Mouse (Mus musculus) neural tube, embryonic 12.5 days (tissue): ENCODE results near the gene Fam214a. TPM values are rescaled to one million over a fixed set of nuclear protein-coding genes. Genes with fewer than 3 reads are reported as not detected.

ENCODE experiments used
- ATAC-seq: fragments of 200-750 bp; cut with Nextera tagmentation; 2 replicates; pipeline ENCODE4 v1.8.0; 2017; ENCODE audit warnings: low read depth, mild to moderate bottlenecking, moderate TSS enrichment, moderate library complexity; ENCODE audit not compliant: low FRiP score
- H3K27ac ChIP-seq: fragments of 300-500 bp; sonication (generic); 2 replicates; pipeline ENCODE4 v1.5.1; 2016
- H3K27me3 ChIP-seq: fragments of 300-500 bp; sonication (generic); replicated peaks from 2 replicates; pipeline ENCODE4 v1.6.1; 2016; ENCODE audit warnings: mild to moderate bottlenecking
- H3K36me3 ChIP-seq: fragments of 300-500 bp; sonication (generic); 2 replicates; pipeline ENCODE4 v1.6.1; 2016; ENCODE audit warnings: mild to moderate bottlenecking
- H3K4me1 ChIP-seq: fragments of 300-500 bp; sonication (generic); 2 replicates; pipeline ENCODE4 v1.6.1; 2016
- H3K4me2 ChIP-seq: fragments of 300-500 bp; sonication (generic); replicated peaks from 2 replicates; pipeline ENCODE4 v1.6.1; 2016; ENCODE audit warnings: mild to moderate bottlenecking
- H3K4me3 ChIP-seq: fragments of 300-500 bp; sonication (generic); 2 replicates; pipeline ENCODE4 v1.5.1; 2016
- H3K9ac ChIP-seq: fragments of 300-500 bp; sonication (generic); 2 replicates; pipeline ENCODE4 v1.6.1; 2016; ENCODE audit warnings: mild to moderate bottlenecking
- H3K9me3 ChIP-seq: fragments of 300-500 bp; sonication (generic); 2 replicates; pipeline ENCODE4 v1.6.1; 2016; ENCODE audit warnings: mild to moderate bottlenecking
- WGBS: fragments of 180-500 bp; shearing (Covaris S2); methylation state at CpG from one replicate; pipeline ENCODE4 v1.1.7; 2016; 5-methylcytosine and 5-hydroxymethylcytosine counted together
- polyA plus RNA-seq: library from polyadenylated mRNA; unstranded; fragments of >200 nt; fragmentation: Nextera tagmentation; extraction: Ambion mirVana; gene quantifications from 2 replicates; pipeline ENCODE4 v1.2.1, GENCODE M21; 2016

Gene Fam214a
- polyA plus RNA-seq, 1 experiment from 2014 or later: 29.1 TPM

GRCm38 (mm10) chr9:75019592-75019991 is 66.9 kb downstream of the Fam214a start:
- H3K4me1 ChIP-seq: no peaks in the 10 kb centered on the region
- 93% methylated on average over 3 of the region's 3 CpGs for WGBS
- H3K9ac ChIP-seq: no peak overlapping the region
- H3K4me3 ChIP-seq: no peak overlapping the region
- peaks cover 44% of the 10 kb centered on the region for H3K36me3 ChIP-seq
- no peaks in the 10 kb centered on the region for H3K9me3 ChIP-seq
- ATAC-seq: no peak
- no peak overlapping the region for H3K27ac ChIP-seq
- no peaks in the 10 kb centered on the region for H3K27me3 ChIP-seq
- H3K4me2 ChIP-seq: no peak overlapping the region

- no peaks in the 10 kb centered on the region for H3K4me1 ChIP-seq
- no peaks in the 10 kb centered on the region for H3K9me3 ChIP-seq
- 84% methylated on average over 4 of the region's 4 CpGs for WGBS
- peaks cover 44% of the 10 kb centered on the region for H3K36me3 ChIP-seq
- no peak overlapping the region for H3K9ac ChIP-seq
- H3K4me2 ChIP-seq: no peak overlapping the region
- no peaks in the 10 kb centered on the region for H3K27me3 ChIP-seq
- H3K4me3 ChIP-seq: no peak overlapping the region
- no peak for ATAC-seq
- H3K27ac ChIP-seq: no peak overlapping the region
Measured at GRCm38 (mm10) chr9:75020561-75020960, 67.9 kb downstream of the Fam214a start.

GRCm38 (mm10) chr9:75022546-75022945 is 69.9 kb downstream of the Fam214a start:
- no peaks in the 10 kb centered on the region for H3K27me3 ChIP-seq
- no peak for ATAC-seq
- no peaks in the 10 kb centered on the region for H3K4me1 ChIP-seq
- H3K4me2 ChIP-seq: no peak overlapping the region
- no peak overlapping the region for H3K27ac ChIP-seq
- H3K36me3 ChIP-seq: peaks cover 41% of the 10 kb centered on the region
- WGBS: 93% methylated on average over 7 of the region's 7 CpGs
- no peaks in the 10 kb centered on the region for H3K9me3 ChIP-seq
- no peak overlapping the region for H3K4me3 ChIP-seq
- no peak overlapping the region for H3K9ac ChIP-seq

GRCm38 (mm10) chr9:75023150-75023894 is 70.6 kb downstream of the Fam214a start:
- H3K4me3 ChIP-seq: no peak overlapping the region
- WGBS: 59% methylated on average over 5 of the region's 5 CpGs
- no peak overlapping the region for H3K4me2 ChIP-seq
- no peak overlapping the region for H3K27ac ChIP-seq
- H3K36me3 ChIP-seq: peaks cover 39% of the 10 kb centered on the region
- no peak overlapping the region for H3K9ac ChIP-seq
- no peaks in the 10 kb centered on the region for H3K4me1 ChIP-seq
- H3K27me3 ChIP-seq: no peaks in the 10 kb centered on the region
- ATAC-seq: no peak
- H3K9me3 ChIP-seq: no peaks in the 10 kb centered on the region

- ATAC-seq: no peak
- H3K36me3 ChIP-seq: peaks cover 36% of the 10 kb centered on the region
- 65% methylated on average over 7 of the region's 7 CpGs for WGBS
Measured at GRCm38 (mm10) chr9:75024089-75024488, 71.4 kb downstream of the Fam214a start.

GRCm38 (mm10) chr9:75025689-75026088 is 73.0 kb downstream of the Fam214a start:
- H3K27me3 ChIP-seq: no peaks in the 10 kb centered on the region
- H3K36me3 ChIP-seq: peaks cover 23% of the 10 kb centered on the region
- no peaks in the 10 kb centered on the region for H3K9me3 ChIP-seq
- no peak overlapping the region for H3K4me3 ChIP-seq
- no peak overlapping the region for H3K27ac ChIP-seq
- WGBS: 71% methylated on average over 6 of the region's 6 CpGs
- ATAC-seq: no peak
- no peaks in the 10 kb centered on the region for H3K4me1 ChIP-seq
- H3K4me2 ChIP-seq: no peak overlapping the region
- H3K9ac ChIP-seq: no peak overlapping the region

More at GRCm38 (mm10) chr9:75024089-75024488, 71.4 kb downstream of the Fam214a start:
- no peak overlapping the region for H3K4me2 ChIP-seq
- no peaks in the 10 kb centered on the region for H3K4me1 ChIP-seq
- H3K27ac ChIP-seq: no peak overlapping the region
- no peaks in the 10 kb centered on the region for H3K27me3 ChIP-seq
- no peak overlapping the region for H3K4me3 ChIP-seq
- H3K9me3 ChIP-seq: no peaks in the 10 kb centered on the region
- H3K9ac ChIP-seq: no peak overlapping the region

- Histone ChIP-seq H3K4me3 (no peak overlapping the region), H3K4me1 (no peaks in the 10 kb centered on the region), H3K9me3 (no peaks in the 10 kb centered on the region), H3K27ac (no peak overlapping the region), H3K27me3 (no peaks in the 10 kb centered on the region), H3K9ac (no peak overlapping the region), H3K36me3 (peaks cover 6% of the 10 kb centered on the region; the same call in 1 of the 2 replicates), H3K4me2 (no peak overlapping the region)
- ATAC-seq: no peak
- 95% methylated on average over 1 of the region's 1 CpGs for WGBS
Measured at GRCm38 (mm10) chr9:75032408-75032807, 79.7 kb downstream of the Fam214a start.

GRCm38 (mm10) chr9:75033141-75033540 is 80.5 kb downstream of the Fam214a start:
- no peak overlapping the region for H3K4me3 ChIP-seq
- 59% methylated on average over 7 of the region's 7 CpGs for WGBS
- H3K9ac ChIP-seq: no peak overlapping the region
- ATAC-seq: no peak
- no peaks in the 10 kb centered on the region for H3K27me3 ChIP-seq
- no peaks in the 10 kb centered on the region for H3K4me1 ChIP-seq
- no peak overlapping the region for H3K27ac ChIP-seq
- no peaks in the 10 kb centered on the region for H3K9me3 ChIP-seq
- H3K36me3 ChIP-seq: peaks cover 6% of the 10 kb centered on the region; the same call in 1 of the 2 replicates
- H3K4me2 ChIP-seq: no peak overlapping the region

GRCm38 (mm10) chr9:75034691-75035090 is 82.0 kb downstream of the Fam214a start:
- Histone ChIP-seq H3K4me2 (no peak overlapping the region), H3K27ac (no peak overlapping the region), H3K9ac (no peak overlapping the region), H3K4me3 (no peak overlapping the region), H3K4me1 (peaks cover 10% of the 10 kb centered on the region), H3K36me3 (no peaks in the 10 kb centered on the region), H3K27me3 (no peaks in the 10 kb centered on the region), H3K9me3 (no peaks in the 10 kb centered on the region)
- 63% methylated on average over 1 of the region's 1 CpGs for WGBS
- no peak for ATAC-seq

GRCm38 (mm10) chr9:75035944-75036343 is 83.3 kb downstream of the Fam214a start:
- WGBS: 83% methylated on average over 4 of the region's 4 CpGs
- Histone ChIP-seq H3K4me1 (peaks cover 10% of the 10 kb centered on the region), H3K4me2 (no peak overlapping the region), H3K9me3 (no peaks in the 10 kb centered on the region), H3K36me3 (no peaks in the 10 kb centered on the region), H3K27me3 (no peaks in the 10 kb centered on the region), H3K27ac (no peak overlapping the region), H3K9ac (no peak overlapping the region), H3K4me3 (no peak overlapping the region)
- ATAC-seq: no peak

- H3K9me3 ChIP-seq: no peaks in the 10 kb centered on the region
- WGBS: under 1% methylated on average over 72 of the region's 73 CpGs
Measured at GRCm38 (mm10) chr9:75037451-75038356, 85.0 kb downstream of the Fam214a start, which contains the start of gene Arpp19. Arpp19 (plus strand) TSS chr9:75037614.

GRCm38 (mm10) chr9:75038357-75038688 is 85.6 kb downstream of the Fam214a start:
- H3K27me3 ChIP-seq: no peaks in the 10 kb centered on the region
- no peaks in the 10 kb centered on the region for H3K36me3 ChIP-seq
- H3K9me3 ChIP-seq: no peaks in the 10 kb centered on the region
- peaks cover 10% of the 10 kb centered on the region for H3K4me1 ChIP-seq
- ATAC-seq: no peak
- 1% methylated on average over 10 of the region's 10 CpGs for WGBS
- peak overlapping the region; percentile 79 for H3K4me2 ChIP-seq
- H3K27ac ChIP-seq: 0 out of 2 replicates have a peak overlapping the region, but pooled peaks have one; percentile 50
- peak overlapping the region; percentile 83 for H3K9ac ChIP-seq
- H3K4me3 ChIP-seq: peak overlapping the region; percentile 96

More at GRCm38 (mm10) chr9:75037451-75038356, 85.0 kb downstream of the Fam214a start, which contains the start of gene Arpp19:
- peak within 1 kb of the TSS; percentile 79 for H3K4me2 ChIP-seq
- ATAC-seq: peak; percentile 96
- no peaks in the 10 kb centered on the region for H3K27me3 ChIP-seq
- peaks cover 10% of the 10 kb centered on the region for H3K4me1 ChIP-seq
- peak within 1 kb of the TSS; percentile 50 for H3K27ac ChIP-seq
- H3K9ac ChIP-seq: peak within 1 kb of the TSS; percentile 83
- H3K4me3 ChIP-seq: peak within 1 kb of the TSS; percentile 96
- H3K36me3 ChIP-seq: no peaks in the 10 kb centered on the region
